Mouse (Mus musculus) limb, embryonic 11.5 days (tissue): Measurements from ENCODE around the gene Smtnl1. TPM values are rescaled to one million over a fixed set of nuclear protein-coding genes. Genes with fewer than 3 reads are reported as not detected.

Experiments
- ATAC-seq: fragments of 200-750 bp; cut with Nextera tagmentation; 2 replicates; pipeline ENCODE4 v1.8.0; 2017; ENCODE audit warnings: low read depth; ENCODE audit not compliant: insufficient number of reproducible peaks, low FRiP score, low TSS enrichment
- DNase-seq: peaks from one replicate; pipeline ENCODE4 v3.0.0-alpha.2; 2015; ENCODE audit warnings: low spot score
- H3K27ac ChIP-seq: fragments of 300-500 bp; sonication (generic); replicated peaks from 2 replicates; pipeline ENCODE4 v1.5.1; 2014; ENCODE audit warnings: low read depth, mild to moderate bottlenecking, low read length
- H3K27me3 ChIP-seq: fragments of 300-500 bp; sonication (generic); 2 replicates; pipeline ENCODE4 v1.6.1; 2014; ENCODE audit warnings: mild to moderate bottlenecking, low read length, mixed read lengths; ENCODE audit not compliant: control insufficient read depth, insufficient read depth
- H3K36me3 ChIP-seq: fragments of 300-500 bp; sonication (generic); 2 replicates; pipeline ENCODE4 v1.6.1; 2014; ENCODE audit warnings: mild to moderate bottlenecking, low read length, moderate library complexity, mixed read lengths; ENCODE audit not compliant: control insufficient read depth, insufficient read depth
- H3K4me1 ChIP-seq: fragments of 300-500 bp; sonication (generic); 2 replicates; pipeline ENCODE4 v1.6.1; 2014; ENCODE audit warnings: low read length, mixed read lengths; ENCODE audit not compliant: control insufficient read depth, insufficient read depth
- H3K4me2 ChIP-seq: fragments of 300-500 bp; sonication (generic); 2 replicates; pipeline ENCODE4 v1.6.1; 2014; ENCODE audit warnings: low read depth, mild to moderate bottlenecking, moderate library complexity; ENCODE audit not compliant: severe bottlenecking
- H3K4me3 ChIP-seq: fragments of 300-500 bp; sonication (generic); 2 replicates; pipeline ENCODE4 v1.5.1; 2014; ENCODE audit warnings: low read depth, low read length
- H3K9ac ChIP-seq: fragments of 300-500 bp; sonication (generic); 2 replicates; pipeline ENCODE4 v1.6.1; 2014; ENCODE audit warnings: mild to moderate bottlenecking, low read length
- H3K9me3 ChIP-seq: fragments of 300-500 bp; sonication (generic); 2 replicates; pipeline ENCODE4 v1.6.1; 2016; ENCODE audit warnings: low read length; ENCODE audit not compliant: control insufficient read depth
- WGBS: fragments of 180-500 bp; shearing (Covaris S2); extraction: QIAGEN DNeasy Blood & Tissue Kit; methylation state at CpG from one replicate; pipeline ENCODE4 v1.1.7; 2014; 5-methylcytosine and 5-hydroxymethylcytosine counted together
- polyA plus RNA-seq: library from polyadenylated mRNA; unstranded; fragments of >200 nt; fragmentation: Nextera tagmentation; extraction: Ambion mirVana; gene quantifications from 2 replicates; pipeline ENCODE4 v1.2.1, GENCODE M21; 2014

Smtnl1 gene
- polyA plus RNA-seq, 1 experiment from 2014 or later, result 0.32 TPM

- no peak for ATAC-seq
- no peak for DNase-seq
- Histone ChIP-seq H3K9me3 (no peaks in the 10 kb centered on the region), H3K27ac (no peak overlapping the region), H3K36me3 (peaks cover 23% of the 10 kb centered on the region), H3K4me1 (no peaks in the 10 kb centered on the region), H3K27me3 (no peaks in the 10 kb centered on the region), H3K9ac (no peak overlapping the region), H3K4me3 (no peak overlapping the region), H3K4me2 (no peak overlapping the region)
- 83% methylated on average over 1 of the region's 1 CpGs for WGBS
Observed at GRCm38 (mm10) chr2:84858551-84858950, 36.1 kb upstream of the Smtnl1 start.

- peaks cover 3% of the 10 kb centered on the region; the same call in 1 of the 2 replicates for H3K4me1 ChIP-seq
- no peaks in the 10 kb centered on the region for H3K27me3 ChIP-seq
- H3K27ac ChIP-seq, result no peak overlapping the region
- DNase-seq (peak; percentile 52), ATAC-seq (peak; percentile 46; the same call in 1 of the 2 replicates)
- no peaks in the 10 kb centered on the region for H3K9me3 ChIP-seq
- WGBS, result 67% methylated on average over 2 of the region's 2 CpGs
- H3K9ac ChIP-seq, result no peak overlapping the region
- no peak overlapping the region for H3K4me2 ChIP-seq
- peaks cover 14% of the 10 kb centered on the region for H3K36me3 ChIP-seq
- no peak overlapping the region for H3K4me3 ChIP-seq
Observed at GRCm38 (mm10) chr2:84855732-84856131, 33.3 kb upstream of the Smtnl1 start.

DNA sequence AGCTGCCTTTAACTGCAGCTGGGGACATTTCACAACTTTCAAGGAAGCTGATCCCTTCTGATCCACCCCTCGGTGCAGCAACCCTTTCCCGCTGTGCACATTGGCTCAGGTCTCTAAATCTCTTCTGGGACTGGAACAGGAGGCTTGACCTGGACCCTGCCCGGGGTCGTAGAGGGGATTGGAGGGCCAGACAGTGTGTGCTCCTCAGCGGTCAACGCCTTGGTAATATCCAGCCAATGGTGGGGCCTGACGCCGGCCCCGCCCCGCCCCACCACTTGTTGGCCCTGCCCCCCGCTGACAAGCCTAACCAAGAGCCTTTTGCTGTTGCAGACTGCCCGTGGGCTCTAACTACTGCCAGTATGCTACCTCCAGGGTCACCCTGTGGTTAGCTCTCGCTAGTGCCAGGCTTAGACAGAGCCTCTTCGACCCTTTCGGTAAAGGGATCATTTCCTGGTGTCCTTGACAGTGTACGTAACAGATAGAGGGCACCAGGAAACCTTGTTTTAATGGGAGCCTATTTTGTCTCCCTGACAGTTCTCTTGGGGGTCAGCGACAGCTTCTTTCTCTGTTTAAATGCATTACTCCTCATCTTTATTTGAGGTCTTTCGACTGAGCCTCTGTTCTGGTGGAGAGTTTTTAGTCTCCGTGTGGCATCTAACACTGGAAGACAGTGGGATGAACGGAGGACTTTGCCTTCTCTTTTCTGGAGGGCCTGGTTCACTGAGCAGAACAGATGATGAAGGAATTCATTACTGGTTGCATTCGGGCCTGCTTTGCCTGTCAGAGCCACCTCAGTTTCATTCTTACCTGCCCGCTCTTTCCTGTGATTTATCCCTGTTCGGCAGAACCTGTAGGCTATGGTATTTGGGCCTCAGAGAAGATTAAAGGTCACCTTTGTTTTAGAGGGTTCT lies 28.9 kb upstream of the Smtnl1 start:
- H3K4me3 ChIP-seq, result no peak overlapping the region
- DNase-seq (peak; percentile 49), ATAC-seq (peak; percentile 14; the same call in 1 of the 2 replicates)
- peaks cover 10% of the 10 kb centered on the region; the same call in 1 of the 2 replicates for H3K36me3 ChIP-seq
- 35% methylated on average over 23 of the region's 23 CpGs for WGBS
- no peak overlapping the region for H3K27ac ChIP-seq
- no peak overlapping the region for H3K4me2 ChIP-seq
- H3K4me1 ChIP-seq, result peaks cover 3% of the 10 kb centered on the region; the same call in 1 of the 2 replicates
- H3K9me3 ChIP-seq, result no peaks in the 10 kb centered on the region
- H3K9ac ChIP-seq, result no peak overlapping the region
- H3K27me3 ChIP-seq, result no peaks in the 10 kb centered on the region

DNA sequence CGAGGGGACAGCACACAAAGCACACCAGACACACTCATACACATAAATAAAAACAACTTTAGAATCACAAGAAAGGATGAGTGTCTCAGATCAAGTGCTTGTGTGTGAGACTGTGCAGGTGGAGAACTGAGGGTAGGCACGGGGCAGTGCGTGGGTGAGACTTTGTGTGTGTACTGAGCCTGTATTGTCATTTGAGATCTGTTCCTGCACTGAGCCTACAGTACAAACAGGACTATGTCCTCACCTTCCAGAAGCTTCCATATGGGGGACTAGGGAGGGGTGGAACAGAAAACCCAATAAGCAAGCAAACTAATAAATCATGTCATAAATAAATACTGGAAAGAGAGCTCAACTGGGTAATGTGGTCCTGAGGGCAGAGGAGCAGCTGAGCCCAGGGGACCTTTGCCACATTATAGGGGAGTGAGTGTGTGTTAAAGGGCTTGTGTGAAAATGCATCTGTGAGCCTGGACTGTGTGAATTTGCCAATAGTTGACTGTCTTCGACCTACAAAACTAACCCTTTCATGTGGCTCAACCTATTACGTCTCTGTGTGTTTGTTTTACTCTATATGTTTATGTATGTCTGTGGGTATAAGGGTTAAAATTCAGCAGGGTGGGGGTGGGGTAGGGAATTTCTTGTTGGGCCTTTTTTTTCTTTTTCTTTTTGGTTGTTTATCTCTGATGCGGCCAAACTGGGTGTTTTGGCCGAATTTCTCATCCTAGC lies 28.1 kb upstream of the Smtnl1 start:
- no peak overlapping the region for H3K4me2 ChIP-seq
- ATAC-seq, result no peak

GRCm38 (mm10) chr2:84845226-84845625 lies 22.8 kb upstream of the Smtnl1 start:
- no peaks in the 10 kb centered on the region for H3K9me3 ChIP-seq
- H3K4me3 ChIP-seq, result no peak overlapping the region
- H3K4me2 ChIP-seq, result no peak overlapping the region
- WGBS, result 82% methylated on average over 1 of the region's 1 CpGs
- no peak for DNase-seq
- peaks cover 8% of the 10 kb centered on the region for H3K36me3 ChIP-seq
- peaks cover 9% of the 10 kb centered on the region for H3K4me1 ChIP-seq
- no peaks in the 10 kb centered on the region for H3K27me3 ChIP-seq
- H3K27ac ChIP-seq, result no peak overlapping the region
- H3K9ac ChIP-seq, result no peak overlapping the region
- no peak for ATAC-seq

More for the DNA sequence above, 28.1 kb upstream of the Smtnl1 start:
- 58% methylated on average over 7 of the region's 7 CpGs for WGBS
- Histone ChIP-seq H3K27ac (no peak overlapping the region), H3K9ac (no peak overlapping the region), H3K36me3 (peaks cover 10% of the 10 kb centered on the region; the same call in 1 of the 2 replicates), H3K9me3 (no peaks in the 10 kb centered on the region), H3K4me1 (peaks cover 3% of the 10 kb centered on the region; the same call in 1 of the 2 replicates), H3K27me3 (no peaks in the 10 kb centered on the region), H3K4me3 (no peak overlapping the region)
- DNase-seq, result no peak

GRCm38 (mm10) chr2:84843654-84844053 lies 21.2 kb upstream of the Smtnl1 start:
- H3K27ac ChIP-seq, result no peak overlapping the region
- no peaks in the 10 kb centered on the region for H3K27me3 ChIP-seq
- no peak overlapping the region for H3K9ac ChIP-seq
- no peaks in the 10 kb centered on the region for H3K9me3 ChIP-seq
- ATAC-seq (no peak), DNase-seq (no peak)
- no peak overlapping the region for H3K4me2 ChIP-seq
- H3K36me3 ChIP-seq, result peaks cover 5% of the 10 kb centered on the region
- no peak overlapping the region for H3K4me3 ChIP-seq
- 84% methylated on average over 6 of the region's 6 CpGs for WGBS
- peaks cover 9% of the 10 kb centered on the region for H3K4me1 ChIP-seq

DNA sequence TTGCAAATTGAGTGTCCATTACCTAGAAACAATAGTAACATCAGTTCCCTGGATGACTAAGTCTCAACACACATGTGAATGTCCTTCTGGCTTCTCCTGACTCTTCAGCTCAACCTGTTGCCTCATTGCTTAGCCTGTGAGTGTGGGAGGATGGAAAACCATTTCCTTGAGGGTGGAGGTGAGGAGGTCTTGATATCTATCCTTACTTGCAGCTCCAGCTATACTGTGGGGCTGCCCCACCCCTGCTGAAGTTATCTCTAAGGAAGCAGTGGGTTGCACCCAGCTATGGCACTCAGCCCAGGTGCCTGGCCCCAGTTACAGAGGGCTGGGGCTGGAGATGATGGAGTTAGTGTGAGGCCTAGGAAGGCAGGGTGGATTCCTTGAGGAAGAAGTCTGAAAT lies 19.5 kb upstream of the Smtnl1 start:
- Histone ChIP-seq H3K27me3 (no peaks in the 10 kb centered on the region), H3K9ac (peak overlapping the region; percentile 14; the same call in 1 of the 2 replicates), H3K9me3 (no peaks in the 10 kb centered on the region), H3K36me3 (peaks cover 2% of the 10 kb centered on the region), H3K4me2 (peak overlapping the region; percentile 91; the same call in 1 of the 2 replicates), H3K4me1 (peaks cover 9% of the 10 kb centered on the region), H3K4me3 (no peak overlapping the region), H3K27ac (no peak overlapping the region)
- no peak for DNase-seq
- ATAC-seq, result no peak

GRCm38 (mm10) chr2:84840748-84841563 lies 18.5 kb upstream of the Smtnl1 start:
- peaks cover 9% of the 10 kb centered on the region for H3K4me1 ChIP-seq
- no peaks in the 10 kb centered on the region; the same call in 1 of the 2 replicates for H3K36me3 ChIP-seq
- 7% methylated on average over 17 of the region's 17 CpGs for WGBS
- DNase-seq (no peak), ATAC-seq (0 out of 2 replicates have a peak, but pooled peaks have one; percentile 3)
- peak overlapping the region; percentile 91 for H3K4me2 ChIP-seq
- no peaks in the 10 kb centered on the region for H3K9me3 ChIP-seq
- peak overlapping the region; percentile 67 for H3K4me3 ChIP-seq
- H3K27ac ChIP-seq, result peak overlapping the region; percentile 90
- H3K9ac ChIP-seq, result peak overlapping the region; percentile 88
- no peaks in the 10 kb centered on the region for H3K27me3 ChIP-seq
